Mouse (Mus musculus) heart, embryonic 14.5 days (tissue): ENCODE data around the gene Rnf111. TPM values are rescaled to one million over a fixed set of nuclear protein-coding genes. Genes with fewer than 3 reads are reported as not detected.

Experiments
- ATAC-seq: fragments of 200-750 bp; cut with Nextera tagmentation; 2 replicates; pipeline ENCODE4 v1.8.0; 2017; ENCODE audit warnings: low read depth, moderate TSS enrichment; ENCODE audit not compliant: insufficient number of reproducible peaks, insufficient read depth, low FRiP score
- H3K27ac ChIP-seq, 2 experiments: fragments of 200-500 bp in 1 of 2; fragments of 300-500 bp in 1 of 2; sonication (generic) in 1 of 2; replicated peaks in 1 of 2; 2 replicates each; pipeline ENCODE4 v1.5.1; 2012 to 2014; ENCODE audit warnings: low read depth in 2 of 2, low read length in 2 of 2, control low read depth in 1 of 2, mild to moderate bottlenecking in 1 of 2, mixed read lengths in 1 of 2; ENCODE audit not compliant: control insufficient read depth in 1 of 2, insufficient read depth in 1 of 2
- H3K27me3 ChIP-seq: fragments of 300-500 bp; sonication (generic); 2 replicates; pipeline ENCODE4 v1.6.1; 2014; ENCODE audit warnings: mild to moderate bottlenecking, low read length, control low read depth; ENCODE audit not compliant: control insufficient read depth, insufficient read depth
- H3K36me3 ChIP-seq: fragments of 300-500 bp; sonication (generic); 2 replicates; pipeline ENCODE4 v1.6.1; 2014; ENCODE audit warnings: mild to moderate bottlenecking, control low read depth, low read length, mixed read lengths; ENCODE audit not compliant: control insufficient read depth, insufficient read depth
- H3K4me1 ChIP-seq, 2 experiments: fragments of 200-500 bp in 1 of 2; fragments of 300-500 bp in 1 of 2; sonication (generic) in 1 of 2; 2 replicates each; pipeline ENCODE4 v1.6.1; 2012 to 2014; ENCODE audit warnings: low read length in 2 of 2, control low read depth in 1 of 2, mixed read lengths in 1 of 2; ENCODE audit not compliant: control insufficient read depth in 2 of 2, insufficient read depth in 2 of 2
- H3K4me2 ChIP-seq: fragments of 300-500 bp; sonication (generic); 2 replicates; pipeline ENCODE4 v1.6.1; 2014; ENCODE audit warnings: mild to moderate bottlenecking, low read length
- H3K4me3 ChIP-seq, 2 experiments: fragments of 200-500 bp in 1 of 2; fragments of 300-500 bp in 1 of 2; sonication (generic) in 1 of 2; 2 replicates each; pipeline ENCODE4 v1.5.1; 2012 to 2014; ENCODE audit warnings: low read length in 2 of 2, mild to moderate bottlenecking in 2 of 2, control low read depth in 1 of 2, low read depth in 1 of 2, moderate library complexity in 1 of 2; ENCODE audit not compliant: control insufficient read depth in 1 of 2, insufficient read depth in 1 of 2
- H3K9ac ChIP-seq: fragments of 300-500 bp; sonication (generic); 2 replicates; pipeline ENCODE4 v1.6.1; 2014; ENCODE audit warnings: mild to moderate bottlenecking, low read length
- H3K9me3 ChIP-seq: fragments of 300-500 bp; sonication (generic); 2 replicates; pipeline ENCODE4 v1.6.1; 2016; ENCODE audit warnings: low read length, control low read depth; ENCODE audit not compliant: control insufficient read depth
- WGBS: fragments of 180-500 bp; shearing (Covaris S2); extraction: QIAGEN DNeasy Blood & Tissue Kit; methylation state at CpG from one replicate; pipeline ENCODE4 v1.1.7; 2014; 5-methylcytosine and 5-hydroxymethylcytosine counted together
- polyA plus RNA-seq: library from polyadenylated mRNA; unstranded; fragments of >200 nt; fragmentation: Nextera tagmentation; extraction: Ambion mirVana; gene quantifications from 2 replicates; pipeline ENCODE4 v1.2.1, GENCODE M21; 2014

Gene Rnf111
- polyA plus RNA-seq, 1 experiment from 2014 or later, result 22.8 TPM

DNA sequence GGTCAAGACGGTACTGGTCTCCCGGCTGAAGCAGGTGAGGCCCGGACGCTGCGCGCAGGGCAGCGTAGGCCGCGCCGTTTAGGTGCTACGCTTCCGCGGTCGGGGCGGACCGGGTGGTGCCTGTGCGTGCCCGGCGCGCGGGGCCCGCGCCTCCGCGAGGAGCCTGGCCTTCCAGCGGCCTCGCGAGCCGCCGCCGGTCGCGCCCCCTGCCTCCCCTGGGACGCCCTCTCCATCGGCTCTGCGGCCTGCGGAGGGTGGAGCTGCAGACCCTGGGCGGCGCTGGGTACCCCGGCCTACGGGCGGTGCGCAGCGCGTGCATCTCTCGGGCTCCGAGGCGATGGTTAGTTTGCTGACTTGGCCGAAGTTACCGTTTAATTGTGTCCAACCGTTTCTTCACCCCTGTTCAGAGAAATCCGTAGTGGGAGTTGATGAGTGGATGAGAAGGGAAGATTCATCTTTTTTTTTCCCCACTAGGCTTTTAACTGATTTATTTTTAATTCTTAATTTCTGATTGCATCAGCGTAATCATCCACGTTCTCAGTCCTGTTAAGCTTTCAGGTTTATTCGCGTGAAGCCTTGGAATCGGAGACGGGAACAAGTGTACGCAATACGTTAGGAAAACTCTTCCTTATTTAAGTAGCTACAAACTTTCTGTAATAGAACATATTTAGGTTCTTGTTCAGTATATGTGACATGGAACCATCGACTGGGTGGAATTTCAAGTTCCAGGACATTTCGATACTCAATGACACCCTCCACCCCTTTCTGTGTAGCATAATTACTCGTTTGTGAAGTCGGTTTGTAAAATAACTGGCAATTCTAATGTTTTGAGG, 39.7 kb upstream of the Rnf111 start:
- H3K9ac ChIP-seq, result peak overlapping the region; percentile 94

GRCm38 (mm10) chr9:70542305-70543041, 38.9 kb upstream of the Rnf111 start, which contains the start of gene Sltm:
Gene Sltm, plus strand, starts transcription at chr9:70542754.
- peaks cover 0 to 20% of the 10 kb centered on the region in 2 experiments; a peak in 3 of 4 replicates for H3K4me1 ChIP-seq

More for the DNA sequence above, 39.7 kb upstream of the Rnf111 start:
- H3K36me3 ChIP-seq, result peaks cover 9% of the 10 kb centered on the region
- H3K27me3 ChIP-seq, result no peaks in the 10 kb centered on the region
- peak overlapping the region; percentile 88 for H3K4me2 ChIP-seq
- peak overlapping the region; percentile 91 to 95 for H3K4me3 ChIP-seq
- H3K27ac ChIP-seq, result peak overlapping the region; percentile 97 to 98
- WGBS, result 1% methylated on average over 64 of the region's 64 CpGs
- H3K4me1 ChIP-seq, result peaks cover 0 to 20% of the 10 kb centered on the region in 2 experiments; a peak in 3 of 4 replicates
- no peaks in the 10 kb centered on the region for H3K9me3 ChIP-seq
- ATAC-seq, result peak; percentile 68

DNA sequence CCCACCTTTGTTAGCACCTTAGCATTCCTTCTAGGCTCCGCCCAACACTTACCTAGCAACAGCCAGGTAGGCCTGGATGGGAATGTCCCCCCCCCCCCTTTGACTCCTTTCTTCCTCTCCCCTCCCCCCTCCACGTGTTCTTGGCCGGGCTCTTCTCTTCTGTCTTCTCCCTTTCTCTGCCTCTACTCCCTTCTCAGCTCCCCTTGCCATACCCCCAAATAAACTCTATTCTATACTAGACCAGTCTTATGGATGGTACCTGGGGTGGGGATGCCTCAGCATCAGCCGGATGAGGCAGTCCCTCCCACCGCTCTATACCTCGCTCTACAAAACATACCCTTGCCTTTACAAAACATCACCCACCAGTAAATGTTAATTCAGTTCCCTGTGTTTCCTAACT, 38.1 kb upstream of the Rnf111 start:
- H3K4me2 ChIP-seq, result peak overlapping the region; percentile 88
- H3K27me3 ChIP-seq, result no peaks in the 10 kb centered on the region
- no peaks in the 10 kb centered on the region for H3K9me3 ChIP-seq
- ATAC-seq, result no peak
- H3K4me3 ChIP-seq, result peak overlapping the region in 1 of 2 experiments; percentile 95; a peak in 2 of 4 replicates
- 8% methylated on average over 6 of the region's 6 CpGs for WGBS
- H3K9ac ChIP-seq, result peak overlapping the region; percentile 94
- H3K27ac ChIP-seq, result no peak overlapping the region
- no peaks in the 10 kb centered on the region for H3K36me3 ChIP-seq
- H3K4me1 ChIP-seq, result peaks cover 0 to 11% of the 10 kb centered on the region in 2 experiments; a peak in 3 of 4 replicates

More at GRCm38 (mm10) chr9:70542305-70543041, 38.9 kb upstream of the Rnf111 start, which contains the start of gene Sltm:
- peak within 1 kb of the TSS; percentile 88 for H3K4me2 ChIP-seq
- H3K27me3 ChIP-seq, result no peaks in the 10 kb centered on the region
- under 1% methylated on average over 66 of the region's 75 CpGs for WGBS
- H3K9me3 ChIP-seq, result no peaks in the 10 kb centered on the region
- peak within 1 kb of the TSS; percentile 94 for H3K9ac ChIP-seq
- peak within 1 kb of the TSS; percentile 97 to 98 for H3K27ac ChIP-seq
- H3K4me3 ChIP-seq, result peak within 1 kb of the TSS; percentile 91 to 95
- peak; percentile 98 for ATAC-seq
- H3K36me3 ChIP-seq, result peaks cover 4% of the 10 kb centered on the region; the same call in 1 of the 2 replicates

- WGBS, result 76% methylated on average over 3 of the region's 3 CpGs
- Histone ChIP-seq H3K4me2 (no peak overlapping the region), H3K27ac (no peak overlapping the region), H3K27me3 (no peaks in the 10 kb centered on the region), H3K4me3 (no peak overlapping the region), H3K9me3 (no peaks in the 10 kb centered on the region), H3K9ac (no peak overlapping the region), H3K36me3 (no peaks in the 10 kb centered on the region), H3K4me1 (no peaks in the 10 kb centered on the region)
- ATAC-seq, result no peak
Measured at GRCm38 (mm10) chr9:70533328-70533727, 29.8 kb upstream of the Rnf111 start.

- Histone ChIP-seq H3K4me1 (no peaks in the 10 kb centered on the region), H3K9me3 (no peaks in the 10 kb centered on the region), H3K27me3 (no peaks in the 10 kb centered on the region), H3K36me3 (no peaks in the 10 kb centered on the region), H3K4me3 (no peak overlapping the region), H3K9ac (no peak overlapping the region), H3K27ac (peak overlapping the region; percentile 69 to 77), H3K4me2 (no peak overlapping the region)
- WGBS, result 31% methylated on average over 7 of the region's 7 CpGs
- ATAC-seq, result peak; percentile 90
Measured at GRCm38 (mm10) chr9:70524366-70524765, 20.8 kb upstream of the Rnf111 start.

GRCm38 (mm10) chr9:70523813-70524212, 20.3 kb upstream of the Rnf111 start:
- H3K27me3 ChIP-seq, result no peaks in the 10 kb centered on the region
- no peaks in the 10 kb centered on the region for H3K9me3 ChIP-seq
- H3K4me2 ChIP-seq, result no peak overlapping the region
- H3K4me3 ChIP-seq, result no peak overlapping the region
- WGBS, result 96% methylated on average over 3 of the region's 3 CpGs
- peak overlapping the region; percentile 25 to 69; a peak in 3 of 4 replicates for H3K27ac ChIP-seq
- no peaks in the 10 kb centered on the region for H3K4me1 ChIP-seq
- no peak overlapping the region for H3K9ac ChIP-seq
- no peak for ATAC-seq
- H3K36me3 ChIP-seq, result no peaks in the 10 kb centered on the region

DNA sequence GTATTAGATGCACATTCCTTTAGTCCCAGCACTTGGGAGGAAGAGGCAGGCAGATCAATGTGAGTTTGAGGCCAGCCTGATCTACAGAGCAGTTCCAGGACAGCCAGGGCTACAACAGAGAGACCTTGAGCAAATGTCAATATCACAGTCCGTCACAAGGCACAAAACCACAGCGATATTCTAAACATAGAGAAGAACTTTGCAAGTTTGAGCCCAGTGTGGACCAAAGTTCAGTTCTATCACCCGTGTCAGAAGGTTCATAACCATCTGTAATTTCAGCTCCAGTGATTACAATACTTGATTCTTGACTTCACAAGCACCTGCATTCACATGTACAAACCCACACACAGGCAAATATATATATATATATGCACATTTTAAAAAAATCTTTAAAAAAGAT, 17.1 kb upstream of the Rnf111 start:
- WGBS, result 82% methylated on average over 3 of the region's 3 CpGs
- H3K4me1 ChIP-seq, result no peaks in the 10 kb centered on the region
- no peaks in the 10 kb centered on the region for H3K9me3 ChIP-seq
- no peak overlapping the region for H3K27ac ChIP-seq
- H3K9ac ChIP-seq, result no peak overlapping the region
- no peaks in the 10 kb centered on the region for H3K27me3 ChIP-seq
- no peak overlapping the region for H3K4me3 ChIP-seq
- H3K4me2 ChIP-seq, result no peak overlapping the region
- ATAC-seq, result no peak
- no peaks in the 10 kb centered on the region for H3K36me3 ChIP-seq
